Mouse (Mus musculus) kidney, postnatal 0 days (tissue): ENCODE measurements at regions not wholly inside any gene's neighbourhood (a gene's known extent, or its start where the extent isn't known, plus 50 kb on each side); places are given as distances from the start of the nearest gene placed in this dataset.
A peak's percentile ranks its signal among the peaks of the same experiment; 100 is the strongest.

Source experiments
- ATAC-seq: fragments of 200-750 bp; cut with Nextera tagmentation; replicated peaks from 2 replicates; pipeline ENCODE4 v1.8.0; 2017; ENCODE audit warnings: low read depth, moderate number of reproducible peaks, moderate TSS enrichment, moderate library complexity; ENCODE audit not compliant: low FRiP score
- DNase-seq: peaks from one replicate; pipeline ENCODE4 v3.0.0-alpha.2; 2016; ENCODE audit warnings: low spot score
- H3K27ac ChIP-seq: fragments of 300-500 bp; sonication (generic); 2 replicates; pipeline ENCODE4 v1.5.1; 2014; ENCODE audit warnings: mild to moderate bottlenecking
- H3K27me3 ChIP-seq: fragments of 300-500 bp; sonication (generic); 2 replicates; pipeline ENCODE4 v1.6.1; 2014; ENCODE audit warnings: low read length, mixed read lengths; ENCODE audit not compliant: insufficient read depth
- H3K36me3 ChIP-seq: fragments of 300-500 bp; sonication (generic); 2 replicates; pipeline ENCODE4 v1.6.1; 2014; ENCODE audit warnings: low read length, mixed read lengths; ENCODE audit not compliant: insufficient read depth
- H3K4me1 ChIP-seq: fragments of 300-500 bp; sonication (generic); replicated peaks from 2 replicates; pipeline ENCODE4 v1.6.1; 2014; ENCODE audit warnings: antibody characterized with exemption, low read length, mixed read lengths; ENCODE audit not compliant: insufficient read depth
- H3K4me2 ChIP-seq: fragments of 300-500 bp; sonication (generic); 2 replicates; pipeline ENCODE4 v1.6.1; 2014; ENCODE audit warnings: mild to moderate bottlenecking, low read length, moderate library complexity, mixed read lengths
- H3K4me3 ChIP-seq: fragments of 300-500 bp; sonication (generic); replicated peaks from 2 replicates; pipeline ENCODE4 v1.5.1; 2014; ENCODE audit warnings: low read depth, low read length
- H3K9ac ChIP-seq: fragments of 300-500 bp; sonication (generic); 2 replicates; pipeline ENCODE4 v1.6.1; 2014; ENCODE audit warnings: low read depth, low read length
- H3K9me3 ChIP-seq: fragments of 300-500 bp; sonication (generic); replicated peaks from 2 replicates; pipeline ENCODE4 v1.6.1; 2016; ENCODE audit warnings: low read length, inconsistent platforms, mixed read lengths
- CTCF ChIP-seq: IDR thresholded peaks from 2 replicates; pipeline ENCODE4 v1.5.1; 2016; ENCODE audit warnings: antibody characterized with exemption, low read depth, mild to moderate bottlenecking, moderate library complexity
- WGBS: fragments of 180-500 bp; shearing (Covaris S2); extraction: QIAGEN DNeasy Blood & Tissue Kit; methylation state at CpG from one replicate; pipeline ENCODE4 v1.1.7; 2014; 5-methylcytosine and 5-hydroxymethylcytosine counted together

GRCm38 (mm10) chr10:111574812-111575211 lies 68.7 kb downstream of the Phlda1 start:
- WGBS: 85% methylated on average over 8 of the region's 8 CpGs
- no peaks in the 10 kb centered on the region for H3K9me3 ChIP-seq
- DNase-seq (no peak), ATAC-seq (no peak)
- no peaks in the 10 kb centered on the region for H3K27me3 ChIP-seq
- H3K4me3 ChIP-seq: no peak overlapping the region
- H3K4me1 ChIP-seq: peaks cover 12% of the 10 kb centered on the region; the same call in 1 of the 2 replicates
- no peak for TF ChIP-seq CTCF
- no peak overlapping the region for H3K27ac ChIP-seq
- H3K36me3 ChIP-seq: no peaks in the 10 kb centered on the region
- no peak overlapping the region for H3K4me2 ChIP-seq
- H3K9ac ChIP-seq: no peak overlapping the region

GRCm38 (mm10) chr10:111575256-111575655 lies 69.2 kb downstream of the Phlda1 start:
- DNase-seq (no peak), ATAC-seq (no peak)
- no peak overlapping the region for H3K27ac ChIP-seq
- no peaks in the 10 kb centered on the region for H3K27me3 ChIP-seq
- no peak overlapping the region for H3K9ac ChIP-seq
- H3K4me3 ChIP-seq: no peak overlapping the region
- TF ChIP-seq CTCF: no peak
- 53% methylated on average over 5 of the region's 5 CpGs for WGBS
- peaks cover 12% of the 10 kb centered on the region; the same call in 1 of the 2 replicates for H3K4me1 ChIP-seq
- no peaks in the 10 kb centered on the region for H3K36me3 ChIP-seq
- no peaks in the 10 kb centered on the region for H3K9me3 ChIP-seq
- no peak overlapping the region for H3K4me2 ChIP-seq

GRCm38 (mm10) chr10:111575926-111576325 lies 69.8 kb downstream of the Phlda1 start:
- Histone ChIP-seq H3K27me3 (no peaks in the 10 kb centered on the region), H3K9me3 (no peaks in the 10 kb centered on the region), H3K4me2 (no peak overlapping the region), H3K9ac (no peak overlapping the region), H3K4me1 (peaks cover 12% of the 10 kb centered on the region; the same call in 1 of the 2 replicates), H3K4me3 (no peak overlapping the region), H3K27ac (no peak overlapping the region), H3K36me3 (no peaks in the 10 kb centered on the region)
- peak; percentile 84 for DNase-seq
- TF ChIP-seq CTCF: no peak
- peak; percentile 79 for ATAC-seq
- whole genome bisulfite sequencing: 26% methylated on average over 5 of the region's 5 CpGs

- no peaks in the 10 kb centered on the region for H3K36me3 ChIP-seq
- no peak for TF ChIP-seq CTCF
- H3K27ac ChIP-seq: 0 out of 2 replicates have a peak overlapping the region, but pooled peaks have one; percentile 25
Observed at GRCm38 (mm10) chr10:111576395-111577069, 70.4 kb downstream of the Phlda1 start.

GRCm38 (mm10) chr10:111578536-111578935 lies 72.5 kb downstream of the Phlda1 start:
- H3K9ac ChIP-seq: no peak overlapping the region
- no peak overlapping the region for H3K27ac ChIP-seq
- no peak overlapping the region for H3K4me2 ChIP-seq
- no peak for TF ChIP-seq CTCF
- H3K9me3 ChIP-seq: no peaks in the 10 kb centered on the region
- H3K4me1 ChIP-seq: peaks cover 12% of the 10 kb centered on the region
- no peaks in the 10 kb centered on the region for H3K27me3 ChIP-seq
- DNase-seq: peak; percentile 29
- 22% methylated on average over 5 of the region's 5 CpGs for WGBS
- no peak for ATAC-seq
- H3K36me3 ChIP-seq: no peaks in the 10 kb centered on the region
- H3K4me3 ChIP-seq: no peak overlapping the region

More at GRCm38 (mm10) chr10:111576395-111577069, 70.4 kb downstream of the Phlda1 start:
- Histone ChIP-seq H3K9me3 (no peaks in the 10 kb centered on the region), H3K27me3 (no peaks in the 10 kb centered on the region), H3K4me3 (no peak overlapping the region), H3K4me1 (peaks cover 12% of the 10 kb centered on the region; the same call in 1 of the 2 replicates), H3K9ac (no peak overlapping the region), H3K4me2 (no peak overlapping the region)
- ATAC-seq (peak; percentile 17; the same call in 1 of the 2 replicates), DNase-seq (no peak)
- 61% methylated on average over 10 of the region's 10 CpGs for WGBS

GRCm38 (mm10) chr10:111579481-111579880 lies 73.4 kb downstream of the Phlda1 start:
- Histone ChIP-seq H3K4me3 (no peak overlapping the region), H3K27me3 (no peaks in the 10 kb centered on the region), H3K4me2 (no peak overlapping the region), H3K4me1 (peaks cover 12% of the 10 kb centered on the region), H3K9me3 (no peaks in the 10 kb centered on the region), H3K27ac (no peak overlapping the region), H3K36me3 (no peaks in the 10 kb centered on the region), H3K9ac (no peak overlapping the region)
- WGBS: 34% methylated on average over 2 of the region's 2 CpGs
- DNase-seq: no peak
- no peak for ATAC-seq
- no peak for TF ChIP-seq CTCF
